Comparison of ENCODE assay signal across 9 mouse cellular contexts in the genomic region with DNA sequence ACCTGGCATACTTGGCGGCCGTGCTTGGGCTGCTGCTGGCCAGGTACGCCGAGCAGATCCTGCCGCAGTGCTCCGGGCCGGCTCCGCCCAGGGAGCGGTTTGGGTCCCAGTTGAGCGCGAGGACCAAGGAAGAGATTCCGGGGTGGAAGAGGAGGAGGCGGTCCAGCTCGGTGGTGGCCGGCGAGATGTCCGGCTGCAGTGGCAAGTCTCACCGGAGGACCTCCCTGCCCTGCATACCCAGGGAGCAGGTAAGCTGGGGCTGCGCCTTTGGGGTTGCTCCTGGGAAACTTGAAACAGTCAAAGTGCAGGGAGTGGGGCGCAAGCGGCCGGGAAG. TPM values are rescaled to one million over a fixed set of nuclear protein-coding genes. Genes with fewer than 3 reads are reported as not detected.
DNase-seq lines count a peak whose midpoint lies in the region; ATAC-seq and TF ChIP-seq lines count a peak whose summit lies in the region.
"Had no signal": no experiment of that assay in that cellular context is flagged by ENCODE, and none has a peak within 500 bp of the region (broad histone marks: within the 10 kb centered on the region; RNA-seq: fewer than 3 reads in every experiment).

No protein-coding gene starts in this region.

- H3K4me1 ChIP-seq in cortical plate, adult 2 months (ENCODE audit: control insufficient read depth, insufficient read depth, low read length) = no peaks in the 10 kb centered on the region
- peaks cover 11% of the 10 kb centered on the region for H3K4me1 ChIP-seq in heart, embryonic 16.5 days (ENCODE audit: control insufficient read depth, insufficient read depth, low read length)
- peaks cover 6% of the 10 kb centered on the region; the same call in 1 of the 2 replicates for H3K4me1 ChIP-seq in stomach, embryonic 14.5 days (ENCODE audit: control insufficient read depth, insufficient read depth, low read length)

- H3K9me3 ChIP-seq in heart, embryonic 16.5 days (replicated peaks; ENCODE audit: control insufficient read depth, low read length) = no peaks in the 10 kb centered on the region
- no peaks in the 10 kb centered on the region for H3K9me3 ChIP-seq in stomach, embryonic 14.5 days (ENCODE audit: control insufficient read depth, low read depth, low read length)

- H3K4me3 ChIP-seq in cortical plate, adult 2 months (ENCODE audit: insufficient read depth, low read length) = peak overlapping the region; percentile 50
- peak overlapping the region; percentile 87 for H3K4me3 ChIP-seq in heart, embryonic 16.5 days (ENCODE audit: low read length)
- H3K4me3 ChIP-seq in stomach, embryonic 14.5 days (ENCODE audit: low read depth, low read length) = peak overlapping the region; percentile 63

- ATAC-seq in frontal cortex, adult (ENCODE audit: low TSS enrichment) = 0 out of 2 replicates have a peak, but pooled peaks have one; percentile 9
- ATAC-seq in heart, embryonic 16.5 days (replicated peaks; ENCODE audit: extremely low read depth, insufficient read depth, low FRiP score) = peak; percentile 18; the same call in 1 of the 2 replicates
- ATAC-seq in stomach, embryonic 14.5 days (ENCODE audit: insufficient number of reproducible peaks, insufficient read depth, low FRiP score, low read depth) = 0 out of 2 replicates have a peak, but pooled peaks have one; percentile 1

- H3K27me3 ChIP-seq in heart, embryonic 16.5 days (ENCODE audit: control insufficient read depth, insufficient read depth, low read length) = no peaks in the 10 kb centered on the region
- H3K27me3 ChIP-seq in stomach, embryonic 14.5 days (ENCODE audit: control insufficient read depth, insufficient read depth, low read length) = no peaks in the 10 kb centered on the region

- DNase-seq in frontal cortex, postnatal 25 days (ENCODE audit: low spot score in 2 of 2) = no peak
- DNase-seq in liver = peak; percentile 4
- no peak for DNase-seq in yolk sac, embryonic 10.5 days (ENCODE audit: low spot score)
- no peak for DNase-seq in left cerebral cortex, postnatal 14 days (ENCODE audit: low spot score in 2 of 2)

- no peak for TF ChIP-seq CTCF in cortical plate, adult 2 months (IDR thresholded peaks at IDR 0.05; ENCODE audit: extremely low read depth, insufficient read depth, low read length)

- no peak overlapping the region for H3K27ac ChIP-seq in cortical plate, adult 2 months (ENCODE audit: insufficient read depth, low read length)
- peak overlapping the region; percentile 90 for H3K27ac ChIP-seq in heart, embryonic 16.5 days (ENCODE audit: low read length)
- H3K27ac ChIP-seq in stomach, embryonic 14.5 days (ENCODE audit: low read length) = peak overlapping the region; percentile 90

- H3K4me2 ChIP-seq in heart, embryonic 16.5 days (ENCODE audit: low read depth, low read length) = peak overlapping the region; percentile 72
- peak overlapping the region; percentile 56 for H3K4me2 ChIP-seq in stomach, embryonic 14.5 days (replicated peaks; ENCODE audit: low read depth, low read length)

- no peak for TF ChIP-seq POLR2A in cortical plate, adult 2 months (IDR thresholded peaks at IDR 0.05; ENCODE audit: extremely low read depth, insufficient read depth, low read length)

- intact Hi-C loops in left cerebral cortex, postnatal 14 days (cut with DNase I) = loop anchor here (10.0 kb wide), 2 partner anchors 325 to 485 kb away; no protein-coding TSS in a partner anchor

- under 1% methylated on average over 22 of the region's 22 CpGs for WGBS in heart, embryonic 16.5 days
- WGBS in stomach, embryonic 14.5 days = under 1% methylated on average over 22 of the region's 22 CpGs

- no peaks in the 10 kb centered on the region for H3K36me3 ChIP-seq in heart, embryonic 16.5 days (ENCODE audit: control insufficient read depth, insufficient read depth)
- H3K36me3 ChIP-seq in stomach, embryonic 14.5 days (ENCODE audit: control insufficient read depth, insufficient read depth, low read length) = no peaks in the 10 kb centered on the region

- H3K9ac ChIP-seq in heart, embryonic 16.5 days (ENCODE audit: low read length) = peak overlapping the region; percentile 92
- H3K9ac ChIP-seq in stomach, embryonic 14.5 days (replicated peaks; ENCODE audit: low read depth, low read length) = peak overlapping the region; percentile 80

RNA-seq across cellular contexts. Expression of gene Pde3a, which starts 1.2 kb away (rescaled TPM):
- polyA plus RNA-seq in cortical plate, adult 2 months (2012; rRNA removed) = 0.66 and 0.81 TPM in 2 replicates
- polyA plus RNA-seq in heart, embryonic 16.5 days (2015; fragmentation: Nextera tagmentation; extraction: Ambion mirVana) = 10.0 and 12.1 TPM in 2 replicates
- 12.0 and 15.1 TPM in 2 replicates for polyA plus RNA-seq in stomach, embryonic 14.5 days (2014; fragmentation: Nextera tagmentation; extraction: Ambion mirVana)
- 1 to 10 TPM; 2.5 TPM for total RNA-seq in left cerebral cortex, postnatal 14 days (2021)
- total RNA-seq: MEL had no signal
